Mouse (Mus musculus): ENCODE measurements around the gene Zfp607a.

DNA sequence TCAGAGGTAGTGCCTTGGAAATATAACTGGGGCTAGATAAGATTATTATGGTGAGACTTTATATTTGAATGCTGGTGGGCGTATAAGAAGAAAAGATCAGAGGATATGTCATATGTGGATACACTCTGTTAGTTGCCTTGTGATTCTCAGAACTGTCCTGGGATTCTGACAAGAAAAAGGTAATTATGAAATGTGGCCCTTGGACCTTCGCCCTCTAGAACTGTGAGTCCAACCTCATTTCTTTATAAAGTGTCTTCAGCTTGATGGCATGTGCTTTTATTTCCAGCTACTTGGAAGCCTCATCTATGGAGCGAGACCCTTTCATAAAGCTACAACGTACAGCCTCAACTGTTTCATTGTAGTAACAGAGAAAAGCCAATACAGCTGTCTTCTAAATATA lies 43.3 kb downstream of the Zfp607a start:
- TF ChIP-seq POLR2A (IDR thresholded peaks at IDR 0.05; ENCODE audit: insufficient read depth, low read depth, low read length) (no peak), CTCF (IDR thresholded peaks at IDR 0.05) (no peak)

Measured in heart, adult 2 months (tissue).